Mouse (Mus musculus): ENCODE results near the gene Hnf4a.

Gene Hnf4a

DNA sequence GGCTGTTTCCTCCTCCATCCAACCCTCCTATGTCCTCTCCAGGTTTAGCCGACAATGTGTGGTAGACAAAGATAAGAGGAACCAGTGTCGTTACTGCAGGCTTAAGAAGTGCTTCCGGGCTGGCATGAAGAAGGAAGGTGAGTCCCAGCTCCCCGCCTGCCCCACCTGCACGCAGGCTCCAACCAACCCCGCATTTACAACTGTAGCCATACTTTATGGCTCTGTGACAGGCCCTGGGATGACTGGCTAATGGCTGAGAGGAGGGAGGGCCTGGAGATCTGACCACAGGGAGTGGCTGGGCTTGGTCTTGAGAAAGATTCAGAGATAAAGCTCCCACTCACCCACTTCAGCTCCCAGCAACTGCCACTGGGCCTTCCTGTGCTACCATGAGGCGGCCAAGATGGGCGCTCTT, 45.9 kb downstream of the Hnf4a start:
- no peak for DNase-seq

DNA sequence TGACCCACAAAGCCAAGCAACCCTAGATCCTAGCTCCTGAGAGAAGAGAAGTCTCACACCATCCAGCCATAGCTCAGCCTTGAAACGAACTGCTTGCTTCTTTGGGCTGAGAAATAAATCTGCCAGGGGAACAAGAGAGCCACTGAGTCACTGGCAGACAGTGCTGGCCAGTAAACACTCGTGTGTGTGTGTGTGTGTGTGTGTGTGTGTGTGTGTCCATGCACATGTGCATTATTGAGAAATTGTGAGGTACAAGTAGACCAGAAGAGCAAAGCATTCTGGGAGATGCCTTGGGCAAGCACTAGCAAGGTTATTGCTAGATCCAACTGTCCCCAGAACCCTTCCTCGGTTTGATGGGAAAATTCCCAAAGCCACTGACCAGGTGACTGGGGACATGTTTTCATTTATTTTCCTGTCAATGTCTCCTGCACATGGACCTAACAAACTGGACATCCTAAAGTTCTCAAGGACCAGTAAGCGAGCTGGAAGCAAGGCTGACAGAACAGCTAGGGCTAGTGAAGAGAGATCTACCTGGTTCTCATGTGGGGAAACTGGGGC, 47.9 kb downstream of the Hnf4a start:
- DNase-seq: no peak

DNA sequence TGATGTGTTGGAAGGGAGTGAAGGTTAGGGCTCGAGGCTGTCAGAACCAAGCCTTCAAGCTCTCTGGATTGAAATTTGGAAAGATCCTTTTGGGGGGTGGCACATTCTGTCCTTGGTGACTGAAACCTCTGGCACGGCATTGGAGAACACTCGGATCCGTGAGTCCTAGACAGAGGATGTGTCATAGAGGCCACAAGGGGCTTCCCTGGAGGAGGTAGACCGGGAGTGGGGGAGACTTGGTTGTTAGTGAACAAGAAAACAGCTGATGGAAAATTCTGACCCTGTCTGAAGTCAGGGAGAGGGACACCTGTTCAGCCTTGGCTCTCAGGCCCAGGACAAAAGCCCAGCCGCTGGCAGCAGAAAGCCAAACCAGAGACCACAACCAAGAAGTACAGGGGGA, 48.4 kb downstream of the Hnf4a start:
- DNase-seq: no peak

DNA sequence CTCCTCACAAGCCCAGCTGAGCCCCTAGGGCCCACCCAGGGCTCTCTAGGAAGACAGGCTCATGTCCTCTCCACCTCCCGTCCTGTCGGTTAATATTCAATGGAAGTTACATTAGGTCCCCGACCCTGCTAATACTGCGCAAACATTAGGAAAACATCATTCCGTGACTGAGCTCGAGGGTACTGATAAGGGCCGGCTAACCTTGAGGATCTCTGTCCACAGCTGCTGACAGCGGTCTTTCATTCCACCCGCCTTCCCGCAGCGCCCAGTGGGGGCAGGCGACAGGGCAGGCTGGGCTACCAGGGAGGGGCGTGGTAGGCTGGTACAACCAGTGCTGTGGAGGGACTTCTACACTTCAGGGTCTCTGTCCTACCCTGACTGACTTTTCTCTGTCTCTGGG, 48.8 kb downstream of the Hnf4a start:
- DNase-seq: no peak

DNA sequence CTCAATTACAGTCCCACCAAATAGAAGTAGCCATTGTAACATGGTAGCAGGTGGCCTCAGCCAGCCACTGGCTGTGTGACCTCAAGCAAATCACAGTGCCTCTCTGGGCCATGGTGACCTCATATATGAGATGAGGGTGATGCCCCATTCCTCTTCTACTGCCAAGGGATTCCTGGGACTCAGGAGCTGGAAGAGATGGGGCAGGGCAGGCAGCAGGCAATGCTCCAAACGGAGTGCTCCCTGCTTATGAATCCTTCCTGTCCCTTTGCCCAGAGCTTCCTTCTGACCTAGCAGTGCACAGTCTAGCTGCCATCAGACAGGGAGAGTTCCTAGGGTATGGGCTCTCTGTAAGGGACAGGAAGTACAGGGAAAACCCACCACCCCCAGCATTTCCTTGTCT, 51.9 kb downstream of the Hnf4a start:
- DNase-seq: no peak

DNA sequence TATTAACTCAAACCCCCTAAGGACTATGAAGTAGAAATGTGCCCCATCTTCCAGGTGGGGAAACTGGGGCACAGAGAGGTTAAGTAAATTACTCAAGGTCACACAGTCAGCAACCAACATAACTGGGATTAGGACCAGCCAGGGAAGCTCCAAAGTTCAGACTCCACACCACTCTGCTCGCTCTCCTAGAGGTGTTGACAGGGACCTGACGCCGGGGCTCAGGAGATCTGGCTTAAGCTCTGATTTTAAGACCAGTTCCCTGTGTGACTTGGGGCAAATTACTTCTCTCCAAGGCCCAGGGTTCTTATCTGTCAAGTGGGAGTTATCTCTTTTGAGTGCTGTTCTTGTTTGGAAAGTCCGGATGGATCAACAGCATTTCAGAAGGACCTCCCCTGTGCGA, 52.6 kb downstream of the Hnf4a start:
- no peak for DNase-seq

DNA sequence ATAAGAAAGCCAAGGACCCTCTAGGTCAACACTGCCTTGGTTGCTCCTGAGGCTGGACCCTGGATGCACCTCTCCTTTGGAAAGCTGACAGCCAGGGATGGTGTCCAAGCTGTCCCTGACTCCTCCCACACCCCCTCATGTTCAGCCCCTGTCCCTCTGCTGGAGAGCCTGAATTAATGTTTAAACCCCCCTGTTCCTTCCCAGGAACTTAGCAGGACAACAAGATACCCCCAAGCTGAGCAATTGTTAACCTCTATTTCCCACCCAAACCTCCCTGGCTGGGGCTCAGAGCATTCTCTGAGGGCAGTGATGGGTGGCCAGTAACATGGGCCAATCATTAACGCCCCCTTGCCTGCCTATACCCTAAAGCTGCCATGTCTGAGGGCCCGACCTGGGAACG, 53.6 kb downstream of the Hnf4a start:
- DNase-seq: no peak

DNA sequence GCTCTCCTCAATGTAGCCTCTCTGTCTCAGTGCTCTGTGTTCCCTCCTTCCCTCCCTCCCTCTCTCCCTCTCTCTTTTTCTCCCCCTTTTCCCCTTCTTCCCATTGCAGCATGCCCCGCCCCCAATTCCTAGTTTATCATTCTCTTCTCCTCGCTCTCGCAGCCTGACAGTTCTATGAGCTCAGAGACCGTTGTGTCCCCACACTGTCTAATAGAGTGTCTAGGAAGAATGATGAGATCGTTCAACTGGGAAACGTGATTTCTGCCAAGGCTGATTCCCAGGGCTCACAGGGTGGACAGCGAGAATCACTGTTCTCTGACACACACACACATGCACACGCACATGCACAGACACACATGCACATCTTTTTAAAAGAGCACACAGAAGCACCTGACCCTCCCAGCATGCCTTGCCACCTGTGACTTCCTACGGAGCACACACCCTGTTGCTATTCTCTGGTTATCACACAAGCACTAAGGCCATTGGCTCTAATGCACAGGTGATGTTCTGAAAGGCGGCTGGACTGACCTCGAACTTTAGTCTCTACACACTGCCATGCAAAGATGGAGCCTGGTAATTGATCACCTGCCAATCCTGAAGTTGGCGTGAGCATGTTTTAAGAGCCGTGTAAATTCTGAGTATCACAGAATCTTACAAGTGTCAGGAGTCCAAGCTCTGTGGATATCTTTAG, 54.8 kb downstream of the Hnf4a start:
- no peak for DNase-seq

DNA sequence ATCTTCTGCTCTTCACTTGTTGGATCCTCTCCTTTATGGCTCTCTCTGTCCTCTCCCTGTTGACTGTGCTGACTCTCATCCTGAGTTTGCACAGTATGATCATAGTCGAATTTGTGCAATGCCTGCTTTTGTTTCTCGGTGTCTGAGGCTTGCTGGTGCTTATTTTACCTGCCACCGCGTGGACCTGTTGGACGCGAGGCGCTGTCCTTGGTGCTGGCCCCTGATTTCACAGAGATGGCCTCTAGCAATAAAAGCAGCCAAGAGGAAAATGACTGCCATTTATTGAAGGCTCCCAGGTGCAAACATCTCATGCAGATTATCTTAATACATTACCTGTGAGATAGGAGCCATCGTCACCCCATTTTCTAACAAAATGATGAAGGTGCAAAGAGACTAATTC, 58.0 kb downstream of the Hnf4a start:
- no peak for DNase-seq

DNA sequence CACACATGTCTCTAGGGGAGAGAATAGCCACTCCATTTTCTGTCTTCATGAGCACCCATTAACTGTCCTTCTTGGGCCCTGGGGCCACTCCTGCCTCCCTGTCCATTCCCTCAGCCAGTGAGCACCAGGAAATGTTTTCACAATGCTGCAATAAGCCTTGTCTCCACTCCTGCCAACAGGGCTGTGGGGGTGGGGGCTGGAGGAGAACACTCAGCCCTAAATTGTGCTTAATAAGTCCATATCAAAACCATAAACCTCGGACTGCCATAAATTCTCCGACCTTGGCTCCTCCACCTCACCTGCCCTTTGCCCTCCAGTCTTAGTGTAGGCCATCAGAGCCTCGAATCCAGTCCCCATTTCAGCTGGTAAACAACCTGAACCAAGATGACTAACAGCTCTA, 67.7 kb downstream of the Hnf4a start:
- no peak for DNase-seq

DNA sequence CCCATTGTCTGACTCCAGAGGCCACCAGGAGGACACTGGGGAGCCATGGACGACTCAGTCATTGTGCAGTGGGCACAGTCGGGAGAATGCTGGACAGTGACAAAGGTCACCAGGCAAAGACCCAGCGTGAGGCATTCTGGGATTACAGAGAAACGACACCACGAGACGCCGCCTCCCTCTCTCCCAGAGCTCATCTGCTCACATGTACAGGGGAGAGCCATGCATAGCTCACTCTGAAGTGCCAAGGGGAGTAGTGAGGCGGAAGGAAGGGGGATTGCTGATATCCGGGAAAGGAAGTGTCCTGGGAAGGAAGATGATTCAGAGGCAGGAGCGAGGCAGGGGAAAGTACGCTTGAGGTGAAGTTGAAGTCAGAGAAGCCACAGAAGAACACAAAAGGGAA, 68.6 kb downstream of the Hnf4a start:
- no peak for DNase-seq

DNA sequence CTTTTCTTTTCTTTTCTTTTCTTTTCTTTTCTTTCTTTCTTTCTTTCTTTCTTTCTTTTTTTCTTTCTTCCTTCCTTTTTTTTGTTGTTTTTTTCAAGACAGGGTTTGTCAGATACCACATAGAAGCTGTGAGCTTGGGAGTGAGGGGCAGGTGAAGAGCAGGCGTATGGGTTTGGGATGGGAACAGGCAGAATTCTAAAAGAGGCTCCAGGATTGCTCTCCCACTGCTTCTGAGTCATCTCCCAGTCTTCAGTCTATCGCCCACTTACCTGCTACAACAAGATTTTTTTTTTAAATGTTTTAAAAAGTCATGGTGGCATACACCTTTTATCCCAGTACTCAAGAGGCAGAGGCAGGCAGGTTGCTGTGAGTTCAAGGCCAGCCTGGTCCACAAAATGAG, 71.4 kb downstream of the Hnf4a start:
- peak; percentile 21 for DNase-seq

DNA sequence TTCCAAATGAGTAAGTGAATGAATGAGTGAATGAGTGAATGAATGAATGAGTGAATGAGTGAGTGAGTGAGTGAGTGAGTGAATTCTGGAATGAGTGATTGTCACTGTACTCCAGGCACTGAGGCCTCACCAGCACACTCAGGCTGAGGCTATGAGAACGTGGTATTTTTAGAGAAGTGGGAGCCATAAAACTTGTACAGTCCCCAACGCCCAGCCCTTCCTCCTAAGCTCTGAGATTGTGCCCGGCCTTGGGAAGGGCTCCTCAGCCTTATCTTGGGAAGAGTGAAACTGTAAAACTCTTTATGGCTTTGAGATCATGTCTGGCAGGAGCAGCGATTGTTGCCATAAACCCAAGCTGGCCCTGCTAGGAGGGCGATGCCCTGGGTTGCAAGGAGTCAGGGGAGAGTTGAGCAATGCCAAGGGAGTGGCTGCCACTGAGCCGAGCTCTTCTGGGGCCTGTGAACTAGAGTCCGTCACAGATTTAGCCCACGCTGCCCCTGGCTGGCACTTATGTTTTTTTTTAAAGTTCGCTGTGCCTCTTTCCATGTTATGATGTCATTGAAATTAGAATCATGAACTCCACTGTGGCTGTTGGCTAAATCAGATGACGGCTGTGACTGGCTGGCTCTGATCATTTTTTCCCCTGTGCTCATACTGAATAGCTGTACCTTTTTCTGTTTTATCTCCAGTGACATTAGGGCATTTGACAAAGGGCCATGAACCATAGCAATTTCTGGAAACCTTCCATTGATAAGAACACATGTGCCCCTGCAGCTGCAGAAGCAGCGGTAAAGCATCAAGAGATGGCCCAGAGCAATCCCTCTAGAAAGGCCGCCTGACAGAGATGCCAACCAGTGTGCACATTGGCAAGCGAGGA, 73.7 kb downstream of the Hnf4a start:
- DNase-seq: no peak

DNA sequence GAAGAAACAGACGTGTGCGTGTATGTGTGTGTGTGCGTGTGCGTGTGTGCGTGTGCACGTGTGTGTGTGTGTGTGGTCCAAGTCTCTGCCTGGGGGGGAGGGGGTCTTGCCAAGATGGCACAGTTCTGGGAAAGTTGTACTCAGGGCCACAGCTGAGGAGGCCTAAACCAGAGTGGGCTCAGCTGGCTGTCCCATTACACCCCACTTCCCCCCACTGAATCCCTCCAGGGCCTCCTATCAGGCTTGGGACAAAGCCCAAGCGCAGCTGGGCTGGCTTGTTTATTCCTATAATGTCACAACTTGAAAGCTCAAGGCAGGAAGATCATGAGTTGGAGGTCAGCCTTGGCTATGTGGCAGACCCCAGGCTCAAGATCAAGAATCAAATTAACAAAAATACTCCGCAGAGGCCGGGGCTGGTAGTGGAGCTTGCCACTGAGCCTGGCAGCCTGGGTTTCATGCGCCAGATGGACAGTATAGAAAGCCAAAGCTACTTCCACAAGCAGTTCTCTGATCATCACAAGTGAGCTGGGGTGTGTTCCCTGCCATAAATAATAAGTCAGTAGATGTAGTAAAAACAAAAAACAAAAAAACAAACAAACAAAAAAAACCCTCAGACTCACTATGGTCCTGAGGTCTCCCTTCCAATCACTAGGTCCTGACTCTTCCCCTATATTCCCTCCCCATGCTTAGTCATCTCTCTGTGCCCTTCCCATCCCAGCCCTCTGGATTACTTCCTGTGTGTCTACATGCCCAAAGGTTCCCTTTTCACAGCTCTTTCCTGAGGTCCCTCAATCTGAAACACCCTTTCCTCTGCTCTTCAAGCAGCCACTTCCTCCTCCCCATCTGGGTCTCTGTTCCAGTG, 76.8 kb downstream of the Hnf4a start:
- no peak for DNase-seq

DNA sequence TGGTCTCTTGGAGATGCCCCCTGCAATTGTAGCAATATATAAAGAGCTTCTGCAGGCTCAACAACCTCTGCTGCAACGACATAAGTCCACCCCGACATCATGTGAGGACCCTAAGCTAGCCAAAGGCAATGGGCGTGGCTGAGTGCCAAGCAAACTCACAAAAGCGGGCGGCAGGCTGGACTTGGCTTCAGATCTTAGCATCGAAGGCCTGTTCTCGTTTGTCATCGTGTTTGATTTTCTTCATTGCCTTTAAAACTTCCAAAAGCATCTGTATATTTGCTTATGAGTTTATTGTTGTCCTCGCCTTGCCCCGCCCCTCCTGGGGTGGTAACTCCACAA, 77.4 kb downstream of the Hnf4a start:
- DNase-seq: no peak

DNA sequence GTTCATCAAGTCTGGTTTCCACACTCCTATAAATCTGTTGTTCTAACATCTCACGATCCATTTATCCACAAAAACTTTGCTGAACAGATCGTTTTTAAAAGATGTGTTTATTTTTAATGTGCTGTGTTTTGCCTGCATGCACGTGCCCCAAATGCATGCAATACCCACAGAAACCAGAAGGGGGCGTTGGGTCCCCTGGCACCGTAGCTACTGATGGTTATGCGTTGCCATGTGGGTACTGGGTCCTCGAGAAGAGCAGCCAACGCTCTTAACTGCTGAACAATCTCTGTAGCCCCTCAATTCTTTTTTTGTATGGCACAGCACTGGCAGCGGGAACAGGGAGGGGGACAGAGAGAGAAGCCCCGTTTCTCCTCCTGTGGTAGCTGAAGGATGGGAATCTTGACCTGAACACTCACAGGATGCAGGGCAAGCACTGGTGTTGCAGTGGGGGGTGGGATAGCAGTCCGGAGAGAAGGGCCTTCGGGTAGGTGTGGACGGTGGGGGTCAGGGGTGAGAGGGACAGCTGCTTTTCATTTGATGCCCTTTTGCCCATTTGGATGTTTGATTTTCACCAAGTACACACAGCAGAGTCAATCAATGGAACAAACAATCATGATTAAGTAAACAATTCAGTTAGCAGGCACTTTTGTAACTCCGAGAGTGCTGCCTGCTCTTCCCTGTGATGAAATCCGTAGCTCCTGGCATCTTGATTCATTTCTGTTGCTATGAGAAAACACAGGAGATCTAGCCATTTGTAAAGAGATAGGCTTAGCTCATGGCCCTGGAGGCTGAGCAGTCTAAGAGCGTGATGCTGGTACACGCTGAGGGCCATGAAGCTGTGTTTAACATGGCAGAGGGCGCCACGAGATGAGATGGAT, 80.0 kb downstream of the Hnf4a start:
- no peak for DNase-seq

DNA sequence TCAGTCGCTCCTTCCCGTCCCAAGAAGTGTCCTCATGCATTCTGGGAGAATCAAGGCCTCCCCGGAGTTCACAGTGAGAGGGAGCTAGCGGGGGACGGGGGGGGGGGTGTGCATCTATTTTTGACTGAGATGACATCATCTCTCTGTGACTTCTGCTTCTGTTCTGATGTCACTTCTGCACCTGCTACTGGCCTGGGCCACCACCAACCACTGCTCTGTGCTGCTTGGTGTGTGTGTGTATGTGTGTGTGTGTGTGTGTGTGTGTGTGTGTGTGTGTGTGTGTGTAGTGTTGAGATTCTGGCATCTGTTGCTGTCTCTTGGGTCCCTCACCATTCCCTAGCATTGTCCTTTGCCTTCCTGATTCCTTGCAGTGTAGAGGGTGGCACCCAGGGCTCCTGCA, 80.9 kb downstream of the Hnf4a start:
- no peak for DNase-seq

DNA sequence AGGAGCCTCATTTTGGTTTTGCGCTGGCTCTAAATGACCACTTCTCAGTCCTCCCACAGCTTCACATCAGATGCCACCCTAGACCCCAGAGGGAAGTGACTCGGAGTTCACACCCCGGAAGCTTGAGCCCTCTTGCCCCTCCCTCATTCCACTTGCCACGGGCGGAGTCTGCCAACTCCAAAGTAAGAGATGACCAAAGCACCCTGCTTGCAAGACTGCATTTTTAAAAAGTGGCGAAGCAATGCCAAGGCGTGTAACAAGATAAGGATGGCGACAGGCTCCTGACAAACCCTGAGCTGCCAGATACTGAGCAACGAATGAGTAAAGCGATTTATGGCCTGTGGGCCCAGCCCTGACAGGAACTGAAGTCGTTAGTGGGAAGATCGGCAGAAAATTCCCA, 83.6 kb downstream of the Hnf4a start:
- DNase-seq: no peak

DNA sequence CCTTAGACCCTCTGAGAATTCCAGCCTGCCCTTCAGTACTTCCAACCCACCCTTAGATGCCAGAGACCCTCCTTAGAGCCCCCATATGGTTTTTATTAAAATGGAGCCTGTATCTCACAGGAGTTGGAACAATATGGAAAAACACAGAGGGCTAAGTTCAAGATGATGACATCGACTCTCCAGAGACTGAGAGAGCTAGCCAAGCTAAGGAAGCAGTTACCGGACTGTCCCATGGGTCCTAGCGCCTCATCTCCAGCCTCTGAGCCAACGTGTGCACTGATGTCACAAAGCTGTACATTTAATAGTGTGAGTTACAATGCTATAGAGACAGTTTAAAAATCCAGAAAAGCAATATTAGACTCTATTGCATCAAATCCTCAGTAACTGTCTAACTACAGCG, 84.4 kb downstream of the Hnf4a start:
- DNase-seq: no peak

DNA sequence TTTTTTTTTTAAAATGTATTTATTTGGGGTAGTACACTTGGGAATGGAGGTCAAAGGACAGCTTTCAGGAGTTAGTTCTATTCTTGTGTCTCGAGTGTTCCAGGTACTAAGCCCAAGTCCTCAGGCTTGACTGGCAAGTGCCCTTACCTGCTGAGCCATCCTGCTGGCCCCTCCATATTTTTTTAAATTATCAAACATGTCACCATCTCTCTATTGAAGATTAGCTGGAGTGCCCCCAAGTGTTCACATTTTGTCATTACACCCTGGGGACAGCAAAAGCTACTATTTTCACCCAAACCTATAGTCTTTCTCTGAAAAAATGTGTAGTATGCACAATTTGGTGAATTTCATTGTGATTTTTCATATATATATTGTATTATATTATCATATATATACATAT, 85.5 kb downstream of the Hnf4a start:
- no peak for DNase-seq

DNA sequence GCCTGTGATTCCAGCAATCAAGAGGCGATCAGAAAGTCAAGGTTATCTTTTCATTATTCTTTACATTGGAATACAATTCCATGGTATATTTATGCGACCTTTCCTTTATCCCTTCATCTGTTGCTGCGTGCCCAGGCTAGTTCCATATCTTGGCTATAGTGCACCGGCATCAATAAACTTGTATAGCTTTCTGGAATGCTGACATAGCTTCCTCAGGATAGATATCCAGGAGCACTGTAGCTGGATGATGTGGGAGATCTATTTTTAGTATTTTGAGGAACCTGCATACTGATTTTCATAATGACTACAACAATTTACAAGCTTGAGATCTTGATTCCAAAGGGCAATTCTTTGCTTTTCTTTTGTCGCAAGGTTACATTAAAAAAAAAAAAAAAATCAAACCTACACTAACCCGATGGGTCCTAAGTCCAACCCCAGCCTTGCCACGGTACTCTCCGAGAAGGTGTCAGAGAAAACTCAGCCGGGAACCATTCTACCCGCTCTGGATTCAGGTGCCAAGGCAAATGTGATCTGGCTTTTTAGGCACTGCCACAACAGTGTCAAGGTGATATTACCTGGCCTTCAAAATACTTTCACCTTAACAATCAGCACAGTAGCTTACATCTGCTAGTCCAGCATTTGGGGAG, 87.2 kb downstream of the Hnf4a start:
- DNase-seq: no peak

DNA sequence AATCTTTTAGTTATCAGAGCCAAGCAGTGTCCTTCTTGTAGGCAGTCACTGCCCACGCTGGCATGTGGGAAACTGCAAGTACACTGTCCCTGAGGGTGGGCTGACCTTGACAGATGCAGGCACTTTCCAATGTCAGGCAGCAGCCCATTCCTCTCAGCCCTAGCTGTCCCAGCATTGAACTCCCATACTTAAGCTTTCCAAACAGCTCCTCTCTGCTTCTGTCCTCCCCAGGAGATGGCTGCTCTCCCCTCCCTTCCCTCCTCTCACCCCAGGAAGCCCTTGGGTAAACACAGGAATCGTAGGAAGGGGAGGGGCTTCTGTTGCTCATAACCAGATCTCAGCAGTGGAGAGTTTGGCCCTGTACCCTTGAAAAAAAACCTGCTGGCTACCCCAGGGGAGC, 88.5 kb downstream of the Hnf4a start:
- no peak for DNase-seq

All from right cerebral cortex, adult 18-20 months (tissue).